Mouse (Mus musculus) CH12.LX (cell line): Measurements from ENCODE around the gene Camkmt. TPM values are rescaled to one million over a fixed set of nuclear protein-coding genes. Genes with fewer than 3 reads are reported as not detected.

ENCODE experiments used
- DNase-seq: peaks from one replicate; pipeline ENCODE4 v3.0.0-alpha.2; 2013; ENCODE audit errors: extremely low read depth
- H3K27ac ChIP-seq: 2 replicates; pipeline ENCODE4 v1.5.1; 2012; ENCODE audit warnings: low read depth, mild to moderate bottlenecking, control low read depth, moderate library complexity; ENCODE audit not compliant: insufficient read depth
- H3K27me3 ChIP-seq: replicated peaks from 2 replicates; pipeline ENCODE3; 2012; ENCODE audit warnings: inconsistent platforms
- H3K36me3 ChIP-seq, 2 experiments: replicated peaks in 1 of 2; 2 replicates each; pipeline versions ENCODE3 to v1.6.1; 2012; ENCODE audit warnings: inconsistent platforms in 1 of 2, low read length in 1 of 2, mild to moderate bottlenecking in 1 of 2, mixed read lengths in 1 of 2, moderate library complexity in 1 of 2; ENCODE audit not compliant: control insufficient read depth in 1 of 2, insufficient read depth in 1 of 2
- H3K4me1 ChIP-seq, 2 experiments: 2 replicates each; pipeline ENCODE4 v1.6.1; 2012; ENCODE audit warnings: inconsistent platforms in 1 of 2, moderate library complexity in 1 of 2; ENCODE audit not compliant: insufficient read depth in 2 of 2, control insufficient read depth in 1 of 2
- H3K4me2 ChIP-seq: 2 replicates; pipeline ENCODE4 v1.6.1; 2012; ENCODE audit warnings: low read depth, mild to moderate bottlenecking, control low read depth; ENCODE audit not compliant: poor library complexity, insufficient read depth, severe bottlenecking
- H3K4me3 ChIP-seq, 3 experiments: fragments of 150-350 bp in 1 of 3; sonication (generic) in 1 of 3; replicated peaks in 1 of 3; 2 replicates each; pipeline versions ENCODE3 to v1.5.1; 2011 to 2012; ENCODE audit warnings: low read depth in 2 of 3, low read length in 2 of 3, mild to moderate bottlenecking in 2 of 3, moderate library complexity in 2 of 3, control low read depth in 1 of 3, improper control_type of control experiment in 1 of 3, inconsistent platforms in 1 of 3, mixed read lengths in 1 of 3; ENCODE audit not compliant: poor library complexity in 1 of 3
- H3K79me2 ChIP-seq: replicated peaks from 2 replicates; pipeline ENCODE4 v1.6.1; 2012; ENCODE audit warnings: mild to moderate bottlenecking, moderate library complexity; ENCODE audit not compliant: control insufficient read depth, poor library complexity, insufficient read depth, severe bottlenecking; ENCODE audit errors: extremely low read depth
- H3K9ac ChIP-seq: 2 replicates; pipeline ENCODE4 v1.6.1; 2012; ENCODE audit warnings: low read depth, mild to moderate bottlenecking, control low read depth, moderate library complexity; ENCODE audit not compliant: insufficient read depth
- H3K9me3 ChIP-seq: replicated peaks from 2 replicates; pipeline ENCODE3; 2012; ENCODE audit warnings: low read length, inconsistent platforms, mixed read lengths
- BHLHE40 ChIP-seq: IDR thresholded peaks from 2 replicates; pipeline ENCODE4 v1.6.1; 2011; ENCODE audit warnings: mild to moderate bottlenecking, low read depth, low read length, improper control_type of control experiment
- CTCF ChIP-seq, 2 experiments: IDR thresholded peaks in 1 of 2; conservative IDR thresholded peaks in 1 of 2; 2 replicates each; pipeline ENCODE4 v1.5.1; 2011 to 2012; ENCODE audit warnings: low read depth in 2 of 2, low read length in 2 of 2, improper control_type of control experiment in 1 of 2, inconsistent platforms in 1 of 2, mild to moderate bottlenecking in 1 of 2, moderate library complexity in 1 of 2
- ELF1 ChIP-seq: IDR thresholded peaks from 2 replicates; pipeline ENCODE4 v1.6.1; 2014; ENCODE audit warnings: low read depth, mild to moderate bottlenecking, inconsistent platforms, low read length, improper control_type of control experiment
- ETS1 ChIP-seq: conservative IDR thresholded peaks from 2 replicates; pipeline ENCODE4 v1.6.1; 2012; ENCODE audit warnings: low read depth, mild to moderate bottlenecking, inconsistent platforms, low read length, improper control_type of control experiment, moderate library complexity
- GABPA ChIP-seq: IDR thresholded peaks from 2 replicates; pipeline ENCODE4 v1.6.1; 2012; ENCODE audit warnings: low read depth, low read length, improper control_type of control experiment, inconsistent platforms; ENCODE audit not compliant: insufficient replicate concordance
- IRF4 ChIP-seq: IDR thresholded peaks from 2 replicates; pipeline ENCODE4 v1.6.1; 2014; ENCODE audit warnings: low read depth, mild to moderate bottlenecking, inconsistent platforms, low read length, improper control_type of control experiment
- JUN ChIP-seq: IDR thresholded peaks from 2 replicates; pipeline ENCODE4 v1.6.1; 2011; ENCODE audit warnings: low read depth, mild to moderate bottlenecking, low read length, improper control_type of control experiment, moderate library complexity; ENCODE audit not compliant: insufficient read depth
- JUND ChIP-seq: conservative IDR thresholded peaks from 2 replicates; pipeline ENCODE4 v1.6.1; 2011; ENCODE audit warnings: low read depth, low read length, improper control_type of control experiment
- MAFK ChIP-seq: IDR thresholded peaks from 2 replicates; pipeline ENCODE4 v1.6.1; 2011; ENCODE audit warnings: low read length, improper control_type of control experiment; ENCODE audit not compliant: insufficient replicate concordance
- MAX ChIP-seq: IDR thresholded peaks from 2 replicates; pipeline ENCODE4 v1.6.1; 2011; ENCODE audit warnings: low read length, improper control_type of control experiment
- MAZ ChIP-seq: IDR thresholded peaks from 2 replicates; pipeline ENCODE4 v1.6.1; 2012; ENCODE audit warnings: low read depth, mild to moderate bottlenecking, inconsistent platforms, low read length, improper control_type of control experiment, moderate library complexity
- MEF2A ChIP-seq: IDR thresholded peaks from 2 replicates; pipeline ENCODE4 v1.6.1; 2014; ENCODE audit warnings: low read depth, mild to moderate bottlenecking, inconsistent platforms, low read length, improper control_type of control experiment, borderline replicate concordance
- MXI1 ChIP-seq: IDR thresholded peaks from 2 replicates; pipeline ENCODE4 v1.6.1; 2011; ENCODE audit warnings: mild to moderate bottlenecking, low read depth, low read length, improper control_type of control experiment
- NELFE ChIP-seq: IDR thresholded peaks from 2 replicates; pipeline ENCODE4 v1.6.1; 2011; ENCODE audit warnings: low read depth, low read length, improper control_type of control experiment
- PAX5 ChIP-seq: IDR thresholded peaks from 2 replicates; pipeline ENCODE4 v1.6.1; 2012; ENCODE audit warnings: low read length, inconsistent platforms, mixed read lengths
- POLR2A ChIP-seq: IDR thresholded peaks from 2 replicates; pipeline ENCODE4 v1.6.1; 2011; ENCODE audit warnings: low read depth, mild to moderate bottlenecking, improper control_type of control experiment, low read length
- POLR2AphosphoS2 ChIP-seq: IDR thresholded peaks from 2 replicates; pipeline ENCODE4 v1.6.1; 2011; ENCODE audit warnings: low read depth, low read length, improper control_type of control experiment
- RCOR1 ChIP-seq: conservative IDR thresholded peaks from 2 replicates; pipeline ENCODE4 v1.6.1; 2012; ENCODE audit warnings: low read depth, mild to moderate bottlenecking, inconsistent platforms, low read length, improper control_type of control experiment
- SIN3A ChIP-seq: IDR thresholded peaks from 2 replicates; pipeline ENCODE4 v1.6.1; 2012; ENCODE audit warnings: low read length, improper control_type of control experiment, inconsistent platforms
- TCF12 ChIP-seq: IDR thresholded peaks from 2 replicates; pipeline ENCODE4 v1.6.1; 2014; ENCODE audit warnings: low read depth, mild to moderate bottlenecking, inconsistent platforms, low read length, improper control_type of control experiment
- USF1 ChIP-seq: IDR thresholded peaks from 2 replicates; pipeline ENCODE4 v1.6.1; 2014; ENCODE audit warnings: low read depth, mild to moderate bottlenecking, inconsistent platforms, low read length, improper control_type of control experiment
- ZC3H11A ChIP-seq: IDR thresholded peaks from 2 replicates; pipeline ENCODE4 v1.6.1; 2012; ENCODE audit warnings: low read depth, mild to moderate bottlenecking, inconsistent platforms, low read length, improper control_type of control experiment
- dilution Hi-C: fragments of 300-500 bp; cut with MboI; formaldehyde crosslinking; loops from 2 replicates; pipeline ENCODE4 v1.14.3; 2020; ENCODE audit warnings: low sequenced_read_pairs; ENCODE audit not compliant: extremely low pct_unique_long_range_greater_than_20kb, extremely low pct_ligation_motif_present
- in situ Hi-C: fragments of 300-500 bp; cut with MboI; formaldehyde crosslinking; loops from 3 replicates; pipeline ENCODE4 v1.14.3; 2019; ENCODE audit warnings: low sequenced_read_pairs, low pct_ligation_motif_present, low pct_unique_long_range_greater_than_20kb, mixed read lengths
- polyA plus RNA-seq: library from polyadenylated mRNA; unstranded; fragments of >175 nt; gene quantifications from 2 replicates; pipeline ENCODE4 v1.2.1, GENCODE M21; 2012; ENCODE audit warnings: low read depth; ENCODE audit not compliant: insufficient read length
- total RNA-seq, 2 experiments: library from RNA; depleted of rRNA; stranded (reverse); fragments of 300-350 nt in 1 of 2; fragments of >200 nt in 1 of 2; gene quantifications; 2 replicates each; pipeline ENCODE4 v1.2.3; 2012 to 2014

Camkmt gene
- total and polyA plus RNA-seq, 3 experiments, result 1.5 to 4.4 (median 1.8) TPM

GRCm38 (mm10) chr17:85048379-85048778 is 42.0 kb upstream of the Camkmt start:
- no peaks in the 10 kb centered on the region for H3K27me3 ChIP-seq
- no peaks in the 10 kb centered on the region for H3K9me3 ChIP-seq
- H3K4me3 ChIP-seq, result no peak overlapping the region
- H3K4me1 ChIP-seq, result no peaks in the 10 kb centered on the region
- H3K79me2 ChIP-seq, result no peaks in the 10 kb centered on the region
- no peak overlapping the region for H3K9ac ChIP-seq
- no peak for DNase-seq
- H3K36me3 ChIP-seq, result no peaks in the 10 kb centered on the region
- TF ChIP-seq MXI1 (no peak), POLR2AphosphoS2 (no peak), GABPA (no peak), IRF4 (no peak), MEF2A (no peak)
- dilution Hi-C loops (no loop called here), in situ Hi-C loops (no loop called here)
- H3K27ac ChIP-seq, result no peak overlapping the region
- H3K4me2 ChIP-seq, result no peak overlapping the region

- dilution Hi-C loops (no loop called here), in situ Hi-C loops (no loop called here)
- Histone ChIP-seq H3K4me3 (no peak overlapping the region), H3K27ac (no peak overlapping the region), H3K79me2 (no peaks in the 10 kb centered on the region), H3K9me3 (no peaks in the 10 kb centered on the region), H3K9ac (no peak overlapping the region), H3K4me1 (no peaks in the 10 kb centered on the region), H3K36me3 (peaks cover 0 to 10% of the 10 kb centered on the region in 2 experiments), H3K27me3 (no peaks in the 10 kb centered on the region), H3K4me2 (no peak overlapping the region)
- DNase-seq, result no peak
- no peak for TF ChIP-seq JUND
- TF ChIP-seq MXI1, result no peak
- no peak for TF ChIP-seq RCOR1
- no peak for TF ChIP-seq MAZ
Measured at GRCm38 (mm10) chr17:85058276-85058675, 32.1 kb upstream of the Camkmt start.

GRCm38 (mm10) chr17:85059136-85059535 is 31.2 kb upstream of the Camkmt start:
- in situ Hi-C loops, result no loop called here
- Histone ChIP-seq H3K79me2 (no peaks in the 10 kb centered on the region), H3K27me3 (no peaks in the 10 kb centered on the region), H3K4me1 (no peaks in the 10 kb centered on the region), H3K27ac (no peak overlapping the region), H3K9ac (no peak overlapping the region), H3K4me2 (no peak overlapping the region), H3K9me3 (no peaks in the 10 kb centered on the region), H3K36me3 (peaks cover 4 to 17% of the 10 kb centered on the region in 2 experiments), H3K4me3 (no peak overlapping the region)
- DNase-seq, result no peak
- dilution Hi-C loops, result no loop called here
- TF ChIP-seq MAFK (no peak), MAX (no peak), MAZ (no peak), PAX5 (no peak), BHLHE40 (no peak), POLR2AphosphoS2 (no peak), JUND (no peak), USF1 (no peak), SIN3A (no peak), RCOR1 (no peak), TCF12 (no peak), ETS1 (no peak), IRF4 (no peak), CTCF (conservative IDR thresholded peaks at IDR 0.05 in 1 of 2, IDR thresholded peaks at IDR 0.05 in 1 of 2; ENCODE audit: low read depth in 2 of 2, low read length in 2 of 2) (no peak), POLR2A (no peak), JUN (no peak), MXI1 (no peak), ZC3H11A (no peak), NELFE (no peak), ELF1 (no peak)
